Mouse (Mus musculus): ENCODE measurements around the gene Neil1.
A peak's percentile ranks its signal among the peaks of the same experiment; 100 is the strongest.

The Neil1 gene

GRCm38 (mm10) chr9:57148144-57148878 is at the start of gene Neil1:
TSS of gene Neil1 (minus strand) at chr9:57148305.
- peak; percentile 91 for DNase-seq

- no peak for DNase-seq
Measured at GRCm38 (mm10) chr9:57197414-57197813, 49.3 kb upstream of the Neil1 start.

GRCm38 (mm10) chr9:57196708-57197107 is 48.6 kb upstream of the Neil1 start:
- DNase-seq = no peak

GRCm38 (mm10) chr9:57168411-57168810 is 20.3 kb upstream of the Neil1 start:
- no peak for DNase-seq

- DNase-seq = no peak
Measured at GRCm38 (mm10) chr9:57166173-57166572, 18.1 kb upstream of the Neil1 start.

- DNase-seq = no peak
Measured at GRCm38 (mm10) chr9:57163137-57163536, 15.0 kb upstream of the Neil1 start.

GRCm38 (mm10) chr9:57162496-57162895 is 14.4 kb upstream of the Neil1 start:
- DNase-seq = peak; percentile 54

GRCm38 (mm10) chr9:57158506-57158905 is 10.4 kb upstream of the Neil1 start:
- no peak for DNase-seq

GRCm38 (mm10) chr9:57158013-57158470 is 9.9 kb upstream of the Neil1 start, which contains the start of gene Commd4:
TSS of gene Commd4 (minus strand) at chr9:57158331.
- DNase-seq = peak; percentile 97

- no peak for DNase-seq
Measured at GRCm38 (mm10) chr9:57157499-57157898, 9.4 kb upstream of the Neil1 start.

- no peak for DNase-seq
Measured at GRCm38 (mm10) chr9:57156823-57157222, 8.7 kb upstream of the Neil1 start.

GRCm38 (mm10) chr9:57156383-57156782 is 8.3 kb upstream of the Neil1 start:
- no peak for DNase-seq

GRCm38 (mm10) chr9:57152331-57152730 is 4.2 kb upstream of the Neil1 start:
- no peak for DNase-seq

- DNase-seq = no peak
Measured at GRCm38 (mm10) chr9:57150192-57150591, 2.1 kb upstream of the Neil1 start.

GRCm38 (mm10) chr9:57149021-57149420 is 916 bp upstream of the Neil1 start:
- no peak for DNase-seq

GRCm38 (mm10) chr9:57147205-57148143 is 631 bp downstream of the Neil1 start:
- DNase-seq = peak; percentile 28

- DNase-seq = no peak
Measured at GRCm38 (mm10) chr9:57146451-57147066, 1.5 kb downstream of the Neil1 start.

GRCm38 (mm10) chr9:57144830-57145229 is 3.3 kb downstream of the Neil1 start:
- no peak for DNase-seq

GRCm38 (mm10) chr9:57143212-57143611 is 4.9 kb downstream of the Neil1 start:
- no peak for DNase-seq

GRCm38 (mm10) chr9:57141417-57142353 is 6.4 kb downstream of the Neil1 start:
- no peak for DNase-seq

- DNase-seq = no peak
Measured at GRCm38 (mm10) chr9:57139571-57139970, 8.5 kb downstream of the Neil1 start.

- no peak for DNase-seq
Measured at GRCm38 (mm10) chr9:57139110-57139509, 9.0 kb downstream of the Neil1 start.

All from kidney, adult 9 months (tissue).